Mouse (Mus musculus) left cerebral cortex, postnatal 25 days (tissue): Measurements from ENCODE around the gene Gm49673. TPM values are rescaled to one million over a fixed set of nuclear protein-coding genes. Genes with fewer than 3 reads are reported as not detected.
"Not testable (repeated sequence)": the region's sequence is repeated elsewhere in the genome, so short reads cannot be mapped to it uniquely, and the experiment has no call there.

Experiments used
- DNase-seq, 2 experiments: peaks; one replicate each; pipeline ENCODE4 v3.0.0; 2022; ENCODE audit warnings: low spot score in 2 of 2, mixed read lengths in 1 of 2
- intact Hi-C: fragments of 180-260 bp; cut with DNase I; formaldehyde crosslinking; loops from one replicate; pipeline ENCODE4 v1.15.1; 2025
- total RNA-seq, 2 experiments: library from RNA; stranded (reverse); gene quantifications; 2 replicates each; pipeline ENCODE4 v1.2.3; 2021

Gm49673 gene
- total RNA-seq, 2 experiments from 2014 or later = 0.14 to 0.28 TPM

GRCm38 (mm10) chr17:8143802-8144673 is 3.5 kb downstream of the Gm49673 start:
- DNase-seq, intact Hi-C loops: not testable (repeated sequence)

GRCm38 (mm10) chr17:8140210-8140609 is 7.4 kb downstream of the Gm49673 start:
- intact Hi-C loops, DNase-seq: not testable (repeated sequence)

- DNase-seq, intact Hi-C loops: not testable (repeated sequence)
Measured at GRCm38 (mm10) chr17:8138116-8138515, 9.5 kb downstream of the Gm49673 start.

- DNase-seq, intact Hi-C loops: not testable (repeated sequence)
Measured at GRCm38 (mm10) chr17:8130849-8131248, 16.7 kb downstream of the Gm49673 start.

- intact Hi-C loops, DNase-seq: not testable (repeated sequence)
Measured at GRCm38 (mm10) chr17:8129578-8129977, 18.0 kb downstream of the Gm49673 start.

GRCm38 (mm10) chr17:8128326-8128993 is 19.1 kb downstream of the Gm49673 start:
- DNase-seq, intact Hi-C loops: not testable (repeated sequence)

GRCm38 (mm10) chr17:8124586-8124985 is 23.0 kb downstream of the Gm49673 start:
- intact Hi-C loops, DNase-seq: not testable (repeated sequence)

- intact Hi-C loops, DNase-seq: not testable (repeated sequence)
Measured at GRCm38 (mm10) chr17:8122974-8123373, 24.6 kb downstream of the Gm49673 start.

- intact Hi-C loops, DNase-seq: not testable (repeated sequence)
Measured at GRCm38 (mm10) chr17:8116928-8117327, 30.7 kb downstream of the Gm49673 start.

GRCm38 (mm10) chr17:8116378-8116777 is 31.2 kb downstream of the Gm49673 start:
- DNase-seq, intact Hi-C loops: not testable (repeated sequence)

GRCm38 (mm10) chr17:8112199-8112598 is 35.4 kb downstream of the Gm49673 start:
- DNase-seq, intact Hi-C loops: not testable (repeated sequence)

GRCm38 (mm10) chr17:8101297-8101609 is 46.3 kb downstream of the Gm49673 start:
- DNase-seq, intact Hi-C loops: not testable (repeated sequence)

GRCm38 (mm10) chr17:8100405-8101296 is 46.9 kb downstream of the Gm49673 start:
- intact Hi-C loops, DNase-seq: not testable (repeated sequence)

- DNase-seq = not testable (repeated sequence)
Measured at GRCm38 (mm10) chr17:8096199-8096598, 51.4 kb downstream of the Gm49673 start.

GRCm38 (mm10) chr17:8095653-8096052 is 51.9 kb downstream of the Gm49673 start:
- intact Hi-C loops, DNase-seq: not testable (repeated sequence)

More at GRCm38 (mm10) chr17:8096199-8096598, 51.4 kb downstream of the Gm49673 start:
- intact Hi-C loops = not testable (repeated sequence)

GRCm38 (mm10) chr17:8092537-8093526 is 54.8 kb downstream of the Gm49673 start:
- DNase-seq, intact Hi-C loops: not testable (repeated sequence)

- intact Hi-C loops, DNase-seq: not testable (repeated sequence)
Measured at GRCm38 (mm10) chr17:8091320-8091719, 56.3 kb downstream of the Gm49673 start.

- DNase-seq, intact Hi-C loops: not testable (repeated sequence)
Measured at GRCm38 (mm10) chr17:8069847-8070246, 77.7 kb downstream of the Gm49673 start.
